Mouse (Mus musculus) stomach, adult 2 months (tissue): ENCODE measurements around the gene Hist1h2ak. TPM values are rescaled to one million over a fixed set of nuclear protein-coding genes. Genes with fewer than 3 reads are reported as not detected.

Experiments used
- polyA plus RNA-seq: library from polyadenylated mRNA; depleted of rRNA; stranded (reverse); fragments of >200 nt; gene quantifications from 2 replicates; pipeline ENCODE4 v1.2.3, GENCODE M21; 2012; rRNA removed

The Hist1h2ak gene
- 8.2 and 14.0 TPM in 2 replicates for polyA plus RNA-seq

GRCm38 (mm10) chr13:21753524-21754285 is at the start of gene Hist1h2ak, which contains the start of gene Hist1h2bn:
Gene Hist1h2ak, minus strand, starts transcription at chr13:21753827.
Gene Hist1h2bn, plus strand, starts transcription at chr13:21754123.

GRCm38 (mm10) chr13:21786899-21787629 is 33.4 kb upstream of the Hist1h2ak start, which contains the start of the genes Hist1h2an and Hist1h2bp:
Gene Hist1h2an, minus strand, starts transcription at chr13:21787218.
Gene Hist1h2bp, plus strand, starts transcription at chr13:21787461.

DNA sequence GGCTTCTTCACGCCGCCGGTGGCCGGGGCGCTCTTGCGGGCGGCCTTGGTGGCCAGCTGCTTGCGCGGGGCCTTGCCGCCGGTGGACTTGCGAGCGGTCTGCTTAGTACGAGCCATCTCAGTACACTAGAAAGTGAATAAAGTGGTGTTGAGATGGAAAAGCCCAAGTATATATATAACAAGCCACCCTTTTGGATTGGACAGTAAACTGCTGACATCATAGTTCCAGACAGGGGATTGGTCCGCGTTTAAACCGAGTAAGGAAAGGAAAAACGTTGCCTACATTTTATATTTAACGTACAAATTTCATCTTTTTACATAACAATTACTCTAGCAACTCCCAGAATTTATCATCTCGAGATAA is 29.6 kb upstream of the Hist1h2ak start, which contains the start of gene Hist1h3i:
Hist1h3i (minus strand) TSS at position 116 of the 363 bp plus-strand sequence.

DNA sequence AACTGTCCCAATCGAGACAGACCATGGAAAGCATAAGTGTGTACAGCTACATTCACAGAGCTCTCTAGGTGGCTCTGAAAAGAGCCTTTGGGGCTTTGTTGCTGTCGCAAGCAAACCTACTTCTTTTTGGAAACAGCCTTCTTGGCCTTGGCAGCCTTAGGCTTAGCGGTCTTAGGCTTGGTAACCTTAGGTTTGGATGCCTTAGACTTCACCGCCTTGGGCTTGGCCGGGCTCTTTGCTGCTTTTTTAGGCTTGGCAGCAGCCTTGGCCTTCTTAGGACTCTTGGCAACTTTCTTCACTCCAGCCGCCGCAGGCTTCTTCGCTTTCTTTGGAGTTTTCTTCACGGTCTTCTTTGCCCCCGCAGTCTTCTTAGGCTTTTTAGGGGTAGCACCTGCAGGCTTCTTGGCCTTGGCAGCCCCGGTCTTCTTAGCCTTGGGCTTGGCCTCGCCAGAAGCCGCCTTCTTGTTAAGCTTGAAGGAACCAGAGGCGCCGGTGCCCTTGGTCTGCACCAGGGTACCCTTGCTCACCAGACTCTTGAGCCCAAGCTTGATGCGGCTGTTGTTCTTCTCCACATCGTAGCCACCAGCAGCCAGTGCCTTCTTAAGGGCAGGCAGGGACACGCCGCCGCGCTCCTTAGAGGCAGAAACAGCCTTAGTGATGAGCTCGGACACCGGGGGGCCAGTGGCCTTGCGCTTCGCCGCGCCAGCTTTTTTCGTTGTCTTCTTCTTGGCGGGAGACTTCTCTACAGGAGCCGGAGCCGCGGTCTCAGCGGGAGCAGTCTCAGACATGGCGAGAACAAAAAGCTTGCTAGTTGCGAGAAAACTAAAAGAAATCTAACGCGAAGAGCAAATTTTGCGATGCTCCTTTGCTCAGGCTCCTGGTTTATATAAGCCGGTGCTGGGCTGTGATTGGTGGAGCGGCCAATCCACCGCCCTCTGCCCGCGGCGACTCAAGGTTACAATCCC is 26.4 kb upstream of the Hist1h2ak start, which contains the start of gene Hist1h1b:
Hist1h1b (minus strand) TSS at position 859 of the 965 bp plus-strand sequence.

GRCm38 (mm10) chr13:21750159-21751017 is 3.2 kb downstream of the Hist1h2ak start, which contains the start of gene Hist1h4k:
Gene Hist1h4k, minus strand, starts transcription at chr13:21750505.

DNA sequence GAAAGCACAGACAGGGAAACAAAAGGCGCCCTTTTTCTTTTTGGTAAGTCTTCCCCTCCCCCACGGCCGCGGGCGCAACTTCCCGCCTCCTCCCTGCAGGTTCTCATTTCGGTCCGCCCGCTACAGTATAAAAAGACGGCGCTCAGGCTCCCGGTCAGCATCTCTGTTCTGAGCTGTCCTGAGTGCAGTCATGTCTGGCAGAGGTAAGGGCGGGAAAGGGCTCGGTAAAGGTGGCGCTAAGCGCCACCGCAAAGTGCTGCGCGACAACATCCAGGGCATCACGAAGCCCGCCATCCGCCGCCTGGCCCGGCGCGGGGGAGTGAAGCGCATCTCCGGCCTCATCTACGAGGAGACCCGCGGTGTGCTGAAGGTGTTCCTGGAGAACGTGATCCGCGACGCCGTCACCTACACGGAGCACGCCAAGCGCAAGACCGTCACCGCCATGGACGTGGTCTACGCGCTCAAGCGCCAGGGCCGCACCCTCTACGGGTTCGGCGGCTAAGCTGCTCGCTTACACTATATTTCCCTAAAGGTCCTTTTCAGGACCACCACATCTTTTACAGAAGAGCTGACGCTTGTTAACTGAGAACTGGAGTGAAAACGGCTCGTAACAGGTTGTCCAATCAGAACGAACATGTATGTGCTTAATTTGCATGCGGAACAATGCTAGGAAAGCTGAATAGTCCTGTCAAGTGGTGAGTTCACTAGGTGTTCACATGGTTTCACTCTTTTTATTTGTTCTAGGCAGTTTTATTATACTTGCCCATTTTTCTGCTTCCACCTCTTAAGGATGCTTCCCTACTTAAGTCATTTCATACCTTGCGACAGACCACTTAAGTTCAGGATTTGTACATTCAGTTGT is 18.5 kb downstream of the Hist1h2ak start, which contains the start of gene Hist1h4j:
Hist1h4j (plus strand) TSS at position 159 of the 862 bp plus-strand sequence.

GRCm38 (mm10) chr13:21721757-21722372 is 31.8 kb downstream of the Hist1h2ak start, which contains the start of gene Hist1h2bm:
Gene Hist1h2bm, plus strand, starts transcription at chr13:21722044.

DNA sequence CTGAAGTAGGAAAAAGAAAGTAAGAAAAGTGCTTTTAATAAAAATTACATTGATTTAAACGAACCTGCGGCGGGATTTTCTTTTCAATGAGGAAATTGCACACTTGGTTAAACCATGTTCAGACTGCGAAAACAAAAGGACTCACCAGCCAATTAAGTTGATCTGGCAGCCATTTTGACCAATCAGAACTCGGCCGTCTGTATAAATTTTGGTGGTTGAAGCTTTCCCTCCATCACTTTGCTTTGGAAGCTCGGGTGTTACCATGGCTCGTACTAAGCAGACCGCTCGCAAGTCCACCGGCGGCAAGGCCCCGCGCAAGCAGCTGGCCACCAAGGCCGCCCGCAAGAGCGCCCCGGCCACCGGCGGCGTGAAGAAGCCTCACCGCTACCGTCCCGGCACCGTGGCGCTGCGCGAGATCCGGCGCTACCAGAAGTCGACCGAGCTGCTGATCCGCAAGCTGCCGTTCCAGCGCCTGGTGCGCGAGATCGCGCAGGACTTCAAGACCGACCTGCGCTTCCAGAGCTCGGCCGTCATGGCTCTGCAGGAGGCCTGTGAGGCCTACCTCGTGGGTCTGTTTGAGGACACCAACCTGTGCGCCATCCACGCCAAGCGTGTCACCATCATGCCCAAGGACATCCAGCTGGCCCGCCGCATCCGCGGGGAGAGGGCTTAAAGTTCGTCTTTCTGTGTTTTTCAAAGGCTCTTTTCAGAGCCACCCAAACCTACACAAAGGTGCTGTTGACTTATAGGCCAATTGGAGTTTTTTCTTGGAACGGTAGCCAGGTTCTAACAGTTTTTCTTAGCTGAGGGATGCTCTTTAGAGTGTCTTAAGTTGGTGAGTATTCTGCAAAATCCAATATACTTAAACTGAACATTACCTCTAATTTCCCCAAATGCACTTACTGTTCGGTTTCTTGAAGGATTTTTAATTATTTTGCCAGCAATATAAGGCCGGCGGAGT is 36.0 kb downstream of the Hist1h2ak start, which contains the start of gene Hist1h3h:
Hist1h3h (plus strand) TSS at position 263 of the 961 bp plus-strand sequence.

DNA sequence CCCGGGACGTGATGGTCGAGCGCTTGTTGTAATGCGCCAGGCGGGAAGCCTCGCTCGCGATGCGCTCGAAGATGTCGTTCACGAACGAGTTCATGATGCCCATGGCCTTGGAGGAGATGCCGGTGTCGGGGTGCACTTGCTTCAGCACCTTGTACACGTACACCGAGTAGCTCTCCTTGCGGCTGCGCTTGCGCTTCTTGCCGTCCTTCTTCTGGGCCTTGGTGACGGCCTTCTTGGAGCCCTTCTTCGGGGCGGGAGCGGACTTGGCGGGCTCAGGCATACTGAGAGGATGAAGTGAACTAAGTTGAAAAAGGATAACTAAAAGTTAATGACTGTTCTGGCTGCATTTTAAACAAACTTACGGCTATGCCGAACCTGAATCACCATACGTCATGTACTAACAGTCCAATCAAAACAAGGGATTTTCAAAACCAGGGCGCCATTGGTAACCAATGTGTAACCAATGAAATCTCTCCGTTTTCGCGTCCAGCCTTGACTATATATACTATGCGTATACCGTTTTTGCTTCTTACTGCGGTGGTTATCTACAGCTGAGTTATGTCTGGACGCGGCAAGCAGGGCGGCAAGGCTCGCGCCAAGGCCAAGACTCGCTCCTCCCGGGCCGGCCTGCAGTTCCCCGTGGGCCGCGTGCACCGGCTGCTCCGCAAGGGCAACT is 37.6 kb downstream of the Hist1h2ak start, which contains the start of the genes Hist1h2bl and Hist1h2ai:
Hist1h2bl (minus strand) TSS at position 280 of the 676 bp plus-strand sequence.
Hist1h2ai (plus strand) TSS at position 559 of the 676 bp plus-strand sequence.

Other genes starting within 250 kb of the Hist1h2ak start
- gene Zkscan8, start 222.7 kb downstream of the Hist1h2ak start, polyA plus RNA-seq: 0.41 and 0.57 TPM in 2 replicates
- not detected in 2 replicates for gene Olfr1366, start 211.0 kb downstream of the Hist1h2ak start, polyA plus RNA-seq
- not detected in 2 replicates for gene Olfr1535, start 193.9 kb downstream of the Hist1h2ak start, polyA plus RNA-seq
- gene Olfr1364, start 172.1 kb downstream of the Hist1h2ak start, polyA plus RNA-seq: not detected in 2 replicates
- gene Olfr1362, start 139.8 kb downstream of the Hist1h2ak start, polyA plus RNA-seq: not detected in 2 replicates
- gene Olfr11, start 111.3 kb downstream of the Hist1h2ak start, polyA plus RNA-seq: not detected in 2 replicates
- gene Olfr1361, start 90.4 kb downstream of the Hist1h2ak start, polyA plus RNA-seq: not detected in 2 replicates
- not detected in 2 replicates for gene Olfr1360, start 76.4 kb downstream of the Hist1h2ak start, polyA plus RNA-seq
- not detected in 2 replicates for gene Olfr1359, start 55.7 kb downstream of the Hist1h2ak start, polyA plus RNA-seq
- 2.0 and 2.3 TPM in 2 replicates for gene Hist1h2bl, start 37.7 kb downstream of the Hist1h2ak start, polyA plus RNA-seq
- 10.0 and 28.4 TPM in 2 replicates for gene Hist1h2ai, start 37.4 kb downstream of the Hist1h2ak start, polyA plus RNA-seq
- gene Hist1h3h, start 36.2 kb downstream of the Hist1h2ak start, polyA plus RNA-seq: 30.9 and 34.4 TPM in 2 replicates
- gene Hist1h2bm, start 31.8 kb downstream of the Hist1h2ak start, polyA plus RNA-seq: 0.27 and 2.2 TPM in 2 replicates
- gene Hist1h4j, start 18.8 kb downstream of the Hist1h2ak start, polyA plus RNA-seq: 1.6 and 2.1 TPM in 2 replicates
- gene Hist1h4k, start 3.3 kb downstream of the Hist1h2ak start, polyA plus RNA-seq: 4.7 and 8.7 TPM in 2 replicates
- gene Hist1h2bn, start 296 bp upstream of the Hist1h2ak start, polyA plus RNA-seq: 1.2 and 4.2 TPM in 2 replicates
- gene Hist1h1b, start 26.8 kb upstream of the Hist1h2ak start, polyA plus RNA-seq: 0.24 TPM in 1 of 2 replicates, not detected in the other
- gene Hist1h3i, start 29.5 kb upstream of the Hist1h2ak start, polyA plus RNA-seq: 19.2 and 38.0 TPM in 2 replicates
- 1.5 and 14.1 TPM in 2 replicates for gene Hist1h2an, start 33.4 kb upstream of the Hist1h2ak start, polyA plus RNA-seq
- gene Hist1h2bp, start 33.6 kb upstream of the Hist1h2ak start, polyA plus RNA-seq: 0.90 TPM in 1 of 2 replicates, not detected in the other
- 6.4 and 9.3 TPM in 2 replicates for gene Hist1h2bq, start 56.4 kb upstream of the Hist1h2ak start, polyA plus RNA-seq
- gene Hist1h2ao, start 56.6 kb upstream of the Hist1h2ak start, polyA plus RNA-seq: not detected in 2 replicates
- gene Hist1h4m, start 57.9 kb upstream of the Hist1h2ak start, polyA plus RNA-seq: not detected in 2 replicates
- gene Hist1h4n, start 78.4 kb upstream of the Hist1h2ak start, polyA plus RNA-seq: 4.8 and 6.7 TPM in 2 replicates
- gene Hist1h2ap, start 79.7 kb upstream of the Hist1h2ak start, polyA plus RNA-seq: 121 and 393 TPM in 2 replicates
- gene Hist1h2br, start 79.9 kb upstream of the Hist1h2ak start, polyA plus RNA-seq: 6.9 and 8.0 TPM in 2 replicates
- gene Zfp184, start 191.3 kb upstream of the Hist1h2ak start, polyA plus RNA-seq: 0.03 TPM in 1 of 2 replicates, not detected in the other
- not detected in 2 replicates for gene Pom121l2, start 227.4 kb upstream of the Hist1h2ak start, polyA plus RNA-seq